Mouse (Mus musculus): ENCODE measurements around the gene A030005L19Rik. TPM values are rescaled to one million over a fixed set of nuclear protein-coding genes. Genes with fewer than 3 reads are reported as not detected.

A030005L19Rik gene
- polyA plus RNA-seq, 1 experiment = 2.3 TPM

GRCm38 (mm10) chr1:82959870-82960385, 46.8 kb downstream of the A030005L19Rik start, which contains the start of gene Gm47955:
Gene Gm47955 (plus strand): TSS chr1:82960286.
- Histone ChIP-seq H3K27me3 (ENCODE audit: control insufficient read depth, insufficient read depth, low read length) (no peaks in the 10 kb centered on the region), H3K4me1 (ENCODE audit: control insufficient read depth, insufficient read depth, low read length) (no peaks in the 10 kb centered on the region), H3K4me3 (replicated peaks; ENCODE audit: insufficient read depth, low read depth, low read length) (no peak within 1 kb of the TSS), H3K27ac (ENCODE audit: insufficient read depth, low read length) (no peak within 1 kb of the TSS)
- 94% methylated on average over 11 of the region's 11 CpGs for WGBS
- no peak for TF ChIP-seq CTCF (IDR thresholded peaks at IDR 0.05; ENCODE audit: borderline replicate concordance, insufficient read depth, low read depth, low read length)
- no peak for TF ChIP-seq POLR2A (IDR thresholded peaks at IDR 0.05; ENCODE audit: borderline replicate concordance, insufficient read depth, low read length)
- no peak for DNase-seq

Other genes with a start within 250 kb of the A030005L19Rik start
- 396 and 404 TPM in 2 replicates for gene Mff, start 188.4 kb upstream of the A030005L19Rik start, polyA plus RNA-seq (2012; rRNA removed)
- not detected in 2 replicates for gene Tm4sf20, start 144.9 kb upstream of the A030005L19Rik start, polyA plus RNA-seq (2012; rRNA removed)
- gene Gm47791, start 142.1 kb upstream of the A030005L19Rik start, polyA plus RNA-seq (2012; rRNA removed) = not detected in 2 replicates
- gene Agfg1, start 73.8 kb upstream of the A030005L19Rik start, polyA plus RNA-seq (2012; rRNA removed) = 43.1 and 47.2 TPM in 2 replicates
- 0.20 TPM in 1 of 2 replicates, not detected in the other for gene A030014E15Rik, start 11.6 kb downstream of the A030005L19Rik start, polyA plus RNA-seq (2012; rRNA removed)
- gene Gm6217, start 18.1 kb downstream of the A030005L19Rik start, polyA plus RNA-seq (2012; rRNA removed) = not detected in 2 replicates
- not detected in 2 replicates for gene A030003K21Rik, start 30.1 kb downstream of the A030005L19Rik start, polyA plus RNA-seq (2012; rRNA removed)
- gene Gm7544, start 42.7 kb downstream of the A030005L19Rik start, polyA plus RNA-seq (2012; rRNA removed) = not detected in 2 replicates
- not detected in 2 replicates for gene Gm47955, start 47.0 kb downstream of the A030005L19Rik start, polyA plus RNA-seq (2012; rRNA removed)
- gene Gm47959, start 87.2 kb downstream of the A030005L19Rik start, polyA plus RNA-seq (2012; rRNA removed) = not detected in 2 replicates
- 3.5 and 4.4 TPM in 2 replicates for gene Slc19a3, start 125.1 kb downstream of the A030005L19Rik start, polyA plus RNA-seq (2012; rRNA removed)
- not detected in 2 replicates for gene Krtap28-10, start 129.2 kb downstream of the A030005L19Rik start, polyA plus RNA-seq (2012; rRNA removed)
- not detected in 2 replicates for gene Gm47969, start 131.6 kb downstream of the A030005L19Rik start, polyA plus RNA-seq (2012; rRNA removed)
- not detected in 2 replicates for gene A030005K14Rik, start 146.1 kb downstream of the A030005L19Rik start, polyA plus RNA-seq (2012; rRNA removed)
- gene Krtap28-13, start 147.6 kb downstream of the A030005L19Rik start, polyA plus RNA-seq (2012; rRNA removed) = not detected in 2 replicates
- not detected in 2 replicates for gene Ccl20, start 203.4 kb downstream of the A030005L19Rik start, polyA plus RNA-seq (2012; rRNA removed)
- 0.46 and 0.74 TPM in 2 replicates for gene Daw1, start 246.4 kb downstream of the A030005L19Rik start, polyA plus RNA-seq (2012; rRNA removed)